Mouse (Mus musculus) spleen, postnatal 36 days (tissue): ENCODE measurements around the gene Olfr368.

ENCODE experiments used
- DNase-seq, 2 experiments: peaks; one replicate each; pipeline ENCODE4 v3.0.0; 2022; ENCODE audit warnings: low spot score in 2 of 2, mixed read lengths in 1 of 2

Gene Olfr368

DNA sequence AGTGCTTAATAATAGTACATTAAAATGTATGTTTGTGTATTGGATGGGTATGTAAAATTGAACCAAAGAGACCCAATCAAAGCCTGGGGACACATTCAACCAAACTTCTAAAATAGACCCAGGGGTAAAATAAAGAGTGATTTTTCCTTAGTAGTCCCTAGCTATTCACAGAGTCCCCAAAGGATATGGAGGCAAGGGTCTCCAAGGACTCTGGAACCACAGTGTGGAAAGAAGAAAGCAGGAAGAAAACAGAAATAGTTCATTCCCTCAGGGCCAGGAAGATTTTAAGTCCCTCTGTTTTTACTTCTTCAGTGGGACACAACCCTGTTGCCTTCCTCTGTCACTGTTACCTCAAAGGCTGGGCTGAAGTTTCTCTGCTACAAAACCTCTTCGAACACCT lies at the start of gene Olfr368:
Gene Olfr368 (plus strand): TSS at position 301 of the 400 bp plus-strand sequence.
- no peak for DNase-seq

DNA sequence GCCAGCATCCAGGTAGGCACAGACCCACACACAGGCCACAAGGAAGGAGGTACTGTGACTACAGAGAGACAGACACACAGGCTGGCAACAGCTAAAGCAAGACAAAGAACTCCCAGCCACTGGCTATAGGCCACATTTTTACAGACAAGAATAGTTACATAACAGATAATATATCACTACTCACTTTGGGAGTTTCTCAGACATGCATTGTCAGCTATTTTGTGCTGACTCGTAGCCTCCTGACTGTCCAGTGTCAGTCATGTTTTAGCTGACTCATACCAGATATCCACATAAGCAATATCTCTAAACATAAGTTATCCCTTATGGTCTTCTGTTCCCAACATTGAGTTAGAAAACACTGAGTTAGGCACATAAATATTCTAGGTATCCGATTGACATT lies 7.0 kb downstream of the Olfr368 start:
- no peak for DNase-seq

DNA sequence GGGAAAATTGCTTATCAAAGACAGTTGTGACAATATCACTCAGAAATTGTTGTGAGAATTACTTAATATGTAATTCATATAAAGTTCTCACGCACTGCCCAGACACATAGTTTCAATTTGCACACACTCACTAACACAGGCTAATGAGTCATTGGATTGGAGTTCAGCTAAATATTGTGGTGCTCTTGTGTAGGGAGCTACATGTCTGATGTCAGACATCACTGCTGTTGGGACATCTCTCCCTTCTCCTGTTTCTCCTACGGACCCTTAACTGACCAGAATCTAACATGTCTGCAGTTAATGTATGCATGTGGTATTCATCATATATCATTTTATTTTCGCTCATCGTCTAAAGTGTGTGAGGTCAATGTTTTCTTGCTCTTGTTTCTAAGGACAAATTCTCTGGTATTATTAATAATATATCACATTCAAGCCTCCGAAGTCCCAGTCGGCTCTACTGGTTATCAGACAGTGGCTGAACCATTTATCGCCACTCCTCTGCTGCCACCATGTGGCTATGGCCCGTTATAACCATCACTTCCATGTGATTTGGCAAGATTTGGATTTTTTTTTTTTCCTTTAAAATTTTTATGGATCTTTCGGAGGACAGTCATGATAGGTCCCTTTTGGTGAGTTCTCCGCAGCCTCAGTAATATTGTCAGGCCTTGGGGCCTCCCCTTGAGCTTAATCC lies 12.3 kb downstream of the Olfr368 start:
- no peak for DNase-seq

DNA sequence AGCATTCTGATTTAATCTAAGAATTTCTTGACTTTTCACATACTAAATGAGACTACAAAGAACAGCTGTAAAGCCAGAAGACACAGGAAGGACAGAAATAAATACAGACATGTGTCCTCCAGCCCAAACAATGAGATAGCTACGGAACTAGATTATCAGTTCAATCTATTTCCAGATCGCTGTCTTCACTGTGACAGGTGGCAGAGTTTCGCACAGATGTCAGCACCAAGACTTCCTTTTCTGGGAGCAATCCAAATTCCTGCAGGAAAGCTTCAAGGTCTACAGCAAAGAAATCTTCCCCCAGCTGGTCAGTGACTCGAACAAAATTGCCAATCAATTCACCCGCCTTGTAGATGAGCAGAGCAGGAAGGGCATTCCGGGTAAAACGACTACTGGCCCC lies 25.4 kb downstream of the Olfr368 start:
- DNase-seq, result no peak

DNA sequence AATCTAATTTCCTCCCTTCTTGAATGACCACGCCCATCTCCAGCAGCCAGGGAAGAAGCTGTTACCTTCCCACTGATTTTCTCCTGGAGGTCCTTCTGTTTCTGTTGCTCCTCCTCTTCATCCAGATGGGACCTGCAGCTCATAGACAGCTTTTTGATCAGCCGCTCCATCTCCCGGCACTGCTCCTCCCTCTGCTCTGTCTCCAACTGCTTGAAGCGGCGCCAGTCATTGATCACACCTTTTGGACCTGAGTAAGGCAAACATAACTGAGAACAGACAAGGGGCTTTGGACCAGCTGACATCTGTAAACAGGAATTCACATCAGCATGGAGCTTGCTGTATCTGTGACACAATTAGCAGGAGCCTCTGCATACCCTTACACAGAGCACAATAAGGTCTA lies 29.3 kb downstream of the Olfr368 start:
- no peak for DNase-seq

DNA sequence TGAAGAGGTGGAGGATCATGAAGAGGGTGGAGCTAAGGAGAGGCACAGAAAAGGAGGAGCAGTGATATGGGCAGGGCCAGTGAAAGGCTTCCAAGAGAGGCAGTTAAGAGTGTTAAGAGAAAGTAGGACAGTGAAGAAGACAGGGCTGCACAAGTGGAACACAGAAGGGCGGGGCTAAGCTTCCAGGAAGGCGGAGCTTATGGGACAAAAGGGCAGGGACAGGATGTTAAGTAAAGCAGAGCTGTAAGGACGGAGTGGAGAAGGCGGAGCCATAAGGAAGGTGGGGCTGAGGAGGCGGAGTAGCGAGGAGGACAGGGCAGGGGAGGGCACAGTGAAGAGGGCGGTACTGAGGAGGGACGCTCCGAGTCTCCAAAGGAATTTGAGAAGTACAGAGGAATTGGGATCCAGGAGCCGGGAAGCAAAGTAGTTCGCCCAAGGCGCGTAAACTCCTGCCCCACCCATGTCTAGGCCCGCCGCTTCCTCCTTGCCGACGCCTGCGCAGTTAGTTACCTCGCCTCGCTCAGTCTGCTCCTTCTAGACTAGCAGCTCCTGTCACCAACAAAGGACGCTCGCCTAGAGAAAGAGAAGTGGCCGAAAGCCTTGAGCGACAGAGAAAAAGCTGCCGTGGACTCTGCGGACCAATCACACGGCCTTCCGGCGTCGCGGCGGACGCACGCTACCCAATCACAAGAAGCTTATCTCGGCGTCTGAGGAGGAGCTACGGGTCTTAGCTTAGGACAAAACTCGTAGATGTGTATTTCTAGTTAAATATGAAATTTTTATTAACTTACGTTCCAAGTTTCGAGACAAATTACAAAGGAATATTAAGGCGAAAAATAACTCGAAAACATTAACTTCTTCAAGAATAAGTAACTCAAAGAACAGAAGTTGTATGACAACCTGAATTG lies 32.6 kb downstream of the Olfr368 start, which contains the start of gene Pdcl:
Gene Pdcl (minus strand): TSS at position 700 of the 908 bp plus-strand sequence.
- peak; percentile 90 to 93 for DNase-seq

DNA sequence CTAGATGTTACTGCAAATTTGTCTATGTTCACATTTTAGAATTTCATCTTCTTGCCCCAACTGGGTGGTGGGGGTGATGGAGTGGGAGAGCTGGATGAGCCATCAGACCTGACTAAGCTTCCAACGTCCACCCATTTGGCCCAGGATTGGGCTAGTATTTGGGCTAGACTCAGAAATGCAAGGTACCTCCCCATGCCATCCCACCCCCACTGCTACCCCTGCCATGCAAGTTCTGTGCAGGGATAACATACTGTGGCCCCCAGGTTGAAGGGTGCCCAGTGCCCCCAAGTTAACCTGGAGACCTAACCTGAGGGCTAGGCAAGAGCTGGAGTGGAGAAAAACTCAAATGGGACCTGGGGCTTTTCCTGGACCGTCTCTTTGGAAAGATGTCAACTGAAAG lies 33.6 kb downstream of the Olfr368 start:
- no peak for DNase-seq

DNA sequence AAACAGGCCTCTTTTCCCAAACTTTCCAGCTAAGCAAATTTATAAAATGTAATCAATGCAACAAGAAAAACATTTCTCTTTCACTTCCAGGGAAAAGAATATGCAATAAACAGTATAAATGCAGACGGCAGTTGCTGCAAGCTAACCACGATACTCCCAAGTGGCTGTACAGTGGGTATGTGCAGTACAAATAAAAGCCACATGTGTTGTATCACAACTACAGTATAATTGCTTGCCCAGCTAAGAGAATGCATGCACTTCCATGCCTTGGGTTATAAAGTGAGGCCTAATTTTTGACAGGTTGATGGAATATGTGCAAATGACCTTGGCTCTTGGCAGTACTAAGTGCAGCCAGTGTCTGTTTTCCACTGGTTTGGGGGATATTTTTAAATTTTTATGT lies 44.3 kb downstream of the Olfr368 start:
- no peak for DNase-seq

DNA sequence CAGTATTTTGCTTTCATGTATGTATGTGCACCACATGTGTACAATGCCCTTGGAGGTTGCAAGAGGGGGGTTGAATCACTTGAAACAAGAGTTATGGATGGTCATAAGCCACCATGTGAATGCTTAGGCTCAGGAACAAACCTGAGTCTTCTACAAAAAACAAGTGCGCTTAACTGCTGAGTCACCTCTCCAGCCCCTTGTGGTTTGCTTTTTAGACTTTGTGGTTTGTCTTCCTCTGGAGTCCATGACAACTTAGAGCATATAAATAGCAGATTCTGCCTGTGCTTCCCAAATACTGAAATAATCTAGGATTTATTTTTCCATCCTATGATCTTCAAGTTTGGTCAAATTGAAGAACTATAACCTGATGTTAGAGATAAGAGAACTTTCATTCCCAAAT lies 49.7 kb downstream of the Olfr368 start:
- DNase-seq, result no peak

DNA sequence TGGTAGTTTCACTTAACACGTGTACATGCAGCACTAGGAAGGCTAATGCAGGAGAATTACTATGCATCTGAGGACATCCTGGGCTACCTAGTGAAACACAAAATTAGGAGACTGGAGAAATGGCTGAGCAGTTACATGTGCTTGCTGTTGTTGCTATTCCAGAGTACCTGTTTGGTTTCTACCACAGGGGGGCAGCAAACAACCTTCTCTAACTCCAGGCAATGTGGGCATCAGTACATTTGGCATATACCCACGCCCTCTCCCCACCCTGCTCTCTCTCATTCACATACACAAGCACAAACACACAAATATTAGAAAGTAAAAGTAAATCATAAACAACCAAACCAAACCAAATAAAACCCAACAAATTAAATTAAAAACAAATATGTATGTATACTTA lies 53.9 kb downstream of the Olfr368 start:
- DNase-seq, result peak; percentile 45 to 56
